Mouse (Mus musculus): ENCODE measurements at regions not wholly inside any gene's neighbourhood (a gene's known extent, or its start where the extent isn't known, plus 50 kb on each side); places are given as distances from the start of the nearest gene placed in this dataset.

DNA sequence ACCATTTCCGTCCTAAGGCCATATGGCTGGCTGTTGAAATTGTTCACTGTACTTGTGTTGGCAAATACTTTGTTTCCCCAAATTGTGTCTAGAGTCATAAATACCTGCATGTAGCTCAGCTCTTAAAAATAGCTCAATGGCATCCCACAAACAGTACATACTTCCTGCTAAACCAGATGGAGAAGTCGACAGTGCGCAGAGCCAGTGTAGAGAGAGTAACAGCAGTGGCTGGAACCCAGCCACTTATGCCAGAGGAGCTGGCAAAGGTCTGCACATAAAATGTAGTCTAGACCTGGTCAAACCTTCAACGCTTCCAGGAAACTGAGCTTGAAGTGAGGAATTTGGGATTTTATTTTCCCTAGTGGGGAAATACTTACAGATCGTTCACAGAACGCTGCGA, 128.5 kb upstream of the Kcnj16 start:
- no peak for ATAC-seq

DNA sequence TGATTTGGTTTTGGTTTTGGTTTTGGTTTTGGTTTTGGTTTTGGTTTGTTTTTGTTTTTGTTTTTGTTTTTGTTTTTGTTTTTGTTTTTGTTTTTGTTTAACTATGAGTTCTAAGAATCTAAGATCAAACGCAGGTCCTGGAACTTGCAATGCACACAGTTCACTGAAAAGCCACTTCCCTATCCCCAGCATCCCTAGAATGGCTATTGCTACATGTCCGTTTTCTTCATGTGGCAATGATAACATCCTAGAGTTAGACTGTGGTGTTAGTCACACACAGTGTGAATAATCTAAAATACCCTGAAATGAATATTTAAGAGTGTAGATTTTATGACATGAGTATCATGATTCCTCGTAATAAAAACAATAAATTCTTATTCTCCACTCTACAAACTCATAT, 99.5 kb upstream of the Kcnj16 start:
- Histone ChIP-seq H3K4me2 (replicated peaks; ENCODE audit: low read depth) (no peak overlapping the region), H3K9ac (ENCODE audit: low read depth, low read length) (no peak overlapping the region), H3K4me3 (ENCODE audit: low read depth, low read length) (no peak overlapping the region), H3K9me3 (ENCODE audit: control insufficient read depth) (no peaks in the 10 kb centered on the region), H3K27me3 (replicated peaks; ENCODE audit: control insufficient read depth, insufficient read depth, low read length) (no peaks in the 10 kb centered on the region), H3K36me3 (ENCODE audit: control insufficient read depth, insufficient read depth) (no peaks in the 10 kb centered on the region), H3K27ac (ENCODE audit: low read depth, low read length) (no peak overlapping the region), H3K4me1 (replicated peaks; ENCODE audit: control insufficient read depth, insufficient read depth, low read length) (no peaks in the 10 kb centered on the region)
- no peak for ATAC-seq
- TF ChIP-seq CTCF (IDR thresholded peaks at IDR 0.05; ENCODE audit: low read depth), result no peak
- WGBS, result 88% methylated on average over 3 of the region's 3 CpGs

More for the DNA sequence above, 128.5 kb upstream of the Kcnj16 start:
- H3K27ac ChIP-seq (ENCODE audit: low read depth, low read length), result no peak overlapping the region
- no peaks in the 10 kb centered on the region for H3K9me3 ChIP-seq (ENCODE audit: control insufficient read depth)
- WGBS, result 90% methylated on average over 7 of the region's 7 CpGs
- no peaks in the 10 kb centered on the region for H3K4me1 ChIP-seq (replicated peaks; ENCODE audit: control insufficient read depth, insufficient read depth, low read length)
- H3K9ac ChIP-seq (ENCODE audit: low read depth, low read length), result no peak overlapping the region
- H3K4me3 ChIP-seq (ENCODE audit: low read depth, low read length), result no peak overlapping the region
- TF ChIP-seq CTCF (IDR thresholded peaks at IDR 0.05; ENCODE audit: low read depth), result no peak
- no peak overlapping the region for H3K4me2 ChIP-seq (replicated peaks; ENCODE audit: low read depth)
- H3K36me3 ChIP-seq (ENCODE audit: control insufficient read depth, insufficient read depth), result no peaks in the 10 kb centered on the region
- H3K27me3 ChIP-seq (replicated peaks; ENCODE audit: control insufficient read depth, insufficient read depth, low read length), result no peaks in the 10 kb centered on the region

DNA sequence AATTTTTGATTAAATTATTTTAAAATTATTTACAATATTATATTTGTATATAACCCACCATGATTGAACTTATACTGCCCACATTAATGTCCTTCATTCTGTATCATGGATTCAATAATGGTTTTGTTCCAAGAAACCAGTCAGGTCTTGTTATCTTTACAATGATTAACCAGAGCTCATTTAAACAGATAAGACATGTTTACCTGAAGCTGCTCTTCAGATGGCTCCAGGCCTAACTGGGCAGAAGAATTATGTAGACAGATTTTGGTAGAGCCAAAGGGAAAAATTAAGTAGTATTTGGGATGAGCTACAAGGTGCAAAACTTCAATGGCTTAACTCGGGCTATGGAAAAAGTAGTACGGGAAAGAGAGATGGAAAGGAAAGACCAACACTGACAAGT, 97.7 kb upstream of the Kcnj16 start:
- Histone ChIP-seq H3K9ac (ENCODE audit: low read depth, low read length) (no peak overlapping the region), H3K27ac (ENCODE audit: low read depth, low read length) (no peak overlapping the region), H3K4me3 (ENCODE audit: low read depth, low read length) (no peak overlapping the region), H3K4me2 (replicated peaks; ENCODE audit: low read depth) (no peak overlapping the region), H3K36me3 (ENCODE audit: control insufficient read depth, insufficient read depth) (no peaks in the 10 kb centered on the region), H3K9me3 (ENCODE audit: control insufficient read depth) (no peaks in the 10 kb centered on the region), H3K27me3 (replicated peaks; ENCODE audit: control insufficient read depth, insufficient read depth, low read length) (no peaks in the 10 kb centered on the region), H3K4me1 (replicated peaks; ENCODE audit: control insufficient read depth, insufficient read depth, low read length) (no peaks in the 10 kb centered on the region)
- TF ChIP-seq CTCF (IDR thresholded peaks at IDR 0.05; ENCODE audit: low read depth), result no peak
- no peak for ATAC-seq
- WGBS, result 50% methylated on average over 2 of the region's 2 CpGs

DNA sequence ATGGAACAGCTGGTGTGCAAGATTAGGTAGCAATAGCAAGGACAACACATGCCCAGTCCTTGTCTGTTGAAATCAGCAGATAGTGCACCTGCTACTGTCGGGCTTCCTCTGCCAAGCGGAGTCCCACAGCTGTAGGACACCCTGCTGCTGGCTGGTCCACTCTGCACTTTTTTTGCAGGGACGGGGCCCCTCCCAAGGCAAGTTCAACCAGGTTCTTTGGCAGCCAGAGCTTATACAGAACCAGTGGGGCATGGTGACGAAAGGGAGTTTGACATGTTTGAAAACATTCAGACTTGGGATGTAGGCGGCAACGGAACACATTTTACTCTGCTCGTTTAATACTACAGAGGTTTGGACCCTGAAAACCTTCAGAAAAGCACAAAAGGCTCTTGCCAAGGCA, 93.2 kb upstream of the Kcnj16 start:
- no peak overlapping the region for H3K9ac ChIP-seq (ENCODE audit: low read depth, low read length)
- no peaks in the 10 kb centered on the region for H3K4me1 ChIP-seq (replicated peaks; ENCODE audit: control insufficient read depth, insufficient read depth, low read length)
- H3K27ac ChIP-seq (ENCODE audit: low read depth, low read length), result no peak overlapping the region
- no peak for ATAC-seq
- no peak for TF ChIP-seq CTCF (IDR thresholded peaks at IDR 0.05; ENCODE audit: low read depth)
- no peak overlapping the region for H3K4me3 ChIP-seq (ENCODE audit: low read depth, low read length)
- no peak overlapping the region for H3K4me2 ChIP-seq (replicated peaks; ENCODE audit: low read depth)
- no peaks in the 10 kb centered on the region for H3K9me3 ChIP-seq (ENCODE audit: control insufficient read depth)
- H3K27me3 ChIP-seq (replicated peaks; ENCODE audit: control insufficient read depth, insufficient read depth, low read length), result no peaks in the 10 kb centered on the region
- no peaks in the 10 kb centered on the region for H3K36me3 ChIP-seq (ENCODE audit: control insufficient read depth, insufficient read depth)
- 62% methylated on average over 7 of the region's 7 CpGs for WGBS

DNA sequence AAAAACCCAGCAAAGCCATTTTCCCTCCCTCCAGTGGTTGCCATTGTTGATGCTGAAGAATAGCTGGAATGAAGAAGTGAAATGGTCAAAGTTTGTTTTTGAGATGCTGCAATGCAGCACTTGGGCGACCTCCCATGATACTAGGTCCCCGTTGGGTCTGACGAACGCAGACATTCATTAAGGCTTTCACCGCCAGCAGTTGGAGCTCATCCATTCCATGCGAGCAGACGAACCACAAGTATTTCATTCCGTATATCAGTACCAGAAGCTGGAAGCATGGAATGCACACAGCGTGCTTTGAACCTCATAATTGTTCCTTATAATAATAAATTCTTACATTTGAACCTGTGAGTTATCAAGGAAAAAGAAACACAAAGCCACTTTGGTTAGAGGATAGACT, 86.9 kb upstream of the Kcnj16 start:
- no peaks in the 10 kb centered on the region for H3K4me1 ChIP-seq (replicated peaks; ENCODE audit: control insufficient read depth, insufficient read depth, low read length)
- no peak overlapping the region for H3K27ac ChIP-seq (ENCODE audit: low read depth, low read length)
- H3K27me3 ChIP-seq (replicated peaks; ENCODE audit: control insufficient read depth, insufficient read depth, low read length), result no peaks in the 10 kb centered on the region
- H3K4me3 ChIP-seq (ENCODE audit: low read depth, low read length), result no peak overlapping the region
- 86% methylated on average over 9 of the region's 9 CpGs for WGBS
- no peak overlapping the region for H3K4me2 ChIP-seq (replicated peaks; ENCODE audit: low read depth)
- no peak overlapping the region for H3K9ac ChIP-seq (ENCODE audit: low read depth, low read length)
- H3K36me3 ChIP-seq (ENCODE audit: control insufficient read depth, insufficient read depth), result no peaks in the 10 kb centered on the region
- no peak for TF ChIP-seq CTCF (IDR thresholded peaks at IDR 0.05; ENCODE audit: low read depth)
- no peak for ATAC-seq
- H3K9me3 ChIP-seq (ENCODE audit: control insufficient read depth), result no peaks in the 10 kb centered on the region

DNA sequence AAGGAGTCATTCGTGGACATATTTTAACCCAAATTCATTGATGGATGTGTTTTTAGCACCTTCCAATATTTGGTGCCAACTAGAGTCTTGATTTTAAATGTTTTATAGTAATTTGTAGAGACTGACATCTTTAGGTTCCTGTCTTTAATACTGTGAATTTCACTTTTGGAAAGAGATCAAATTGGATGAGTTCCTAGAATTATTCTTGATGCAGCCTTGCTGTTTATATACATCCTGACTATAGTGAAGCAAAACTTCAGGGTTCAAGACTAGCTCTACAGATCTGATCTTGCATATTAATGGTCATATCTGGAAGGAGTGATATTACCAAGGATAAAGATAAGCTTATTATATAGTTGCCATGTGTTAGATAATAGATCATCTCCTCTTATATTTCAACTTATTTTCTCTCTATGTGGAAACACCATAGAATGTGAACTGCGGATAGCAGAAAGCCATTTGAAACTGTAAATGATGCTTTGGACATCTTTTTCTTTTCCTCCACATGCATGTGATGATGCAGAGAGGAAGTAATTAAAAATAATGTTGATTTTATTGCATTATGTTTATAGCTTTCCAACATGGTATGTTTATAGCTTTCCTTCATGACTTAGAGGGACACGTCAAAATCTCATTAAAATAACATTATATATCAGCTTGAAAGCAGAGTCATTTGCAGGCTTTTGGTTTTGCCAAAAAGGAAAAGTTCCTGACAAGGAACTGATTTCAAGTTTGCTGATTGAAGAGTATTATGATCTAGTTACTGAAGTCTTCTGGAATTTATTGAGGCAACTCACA, 78.3 kb upstream of the Kcnj16 start:
- H3K9me3 ChIP-seq (ENCODE audit: control insufficient read depth), result no peaks in the 10 kb centered on the region
- no peaks in the 10 kb centered on the region for H3K4me1 ChIP-seq (replicated peaks; ENCODE audit: control insufficient read depth, insufficient read depth, low read length)
- no peak for ATAC-seq
- H3K4me3 ChIP-seq (ENCODE audit: low read depth, low read length), result no peak overlapping the region
- no peaks in the 10 kb centered on the region for H3K36me3 ChIP-seq (ENCODE audit: control insufficient read depth, insufficient read depth)
- TF ChIP-seq CTCF (IDR thresholded peaks at IDR 0.05; ENCODE audit: low read depth), result no peak
- no peak overlapping the region for H3K27ac ChIP-seq (ENCODE audit: low read depth, low read length)
- WGBS, result 70% methylated on average over 3 of the region's 3 CpGs
- no peak overlapping the region for H3K9ac ChIP-seq (ENCODE audit: low read depth, low read length)
- H3K27me3 ChIP-seq (replicated peaks; ENCODE audit: control insufficient read depth, insufficient read depth, low read length), result no peaks in the 10 kb centered on the region
- H3K4me2 ChIP-seq (replicated peaks; ENCODE audit: low read depth), result no peak overlapping the region
